Mouse (Mus musculus): ENCODE data around the gene Hmcn2. TPM values are rescaled to one million over a fixed set of nuclear protein-coding genes. Genes with fewer than 3 reads are reported as not detected.

Hmcn2 gene
- polyA plus RNA-seq (2015; fragmentation: Nextera tagmentation; extraction: Ambion mirVana) = 0.58 and 1.2 TPM in 2 replicates

GRCm38 (mm10) chr2:31314007-31314465 is at the start of gene Hmcn2:
Gene Hmcn2, plus strand, starts transcription at chr2:31314415.
- Histone ChIP-seq H3K4me3 (0 out of 2 replicates have a peak within 1 kb of the TSS, but pooled peaks have one; percentile 3), H3K4me1 (no peaks in the 10 kb centered on the region), H3K4me2 (0 out of 2 replicates have a peak within 1 kb of the TSS, but pooled peaks have one; percentile 13), H3K27me3 (peaks cover 97% of the 10 kb centered on the region), H3K9ac (no peak within 1 kb of the TSS), H3K27ac (no peak within 1 kb of the TSS), H3K9me3 (no peaks in the 10 kb centered on the region), H3K36me3 (no peaks in the 10 kb centered on the region)
- 2% methylated on average over 28 of the region's 33 CpGs for WGBS
- ATAC-seq (ENCODE audit: borderline replicate concordance, extremely low read depth, low FRiP score, low TSS enrichment) = no peak

GRCm38 (mm10) chr2:31267447-31267846 is 46.8 kb upstream of the Hmcn2 start:
- H3K4me3 ChIP-seq = no peak overlapping the region
- ATAC-seq (ENCODE audit: borderline replicate concordance, extremely low read depth, low FRiP score, low TSS enrichment) = no peak
- no peak overlapping the region for H3K27ac ChIP-seq
- no peaks in the 10 kb centered on the region for H3K9me3 ChIP-seq
- no peak overlapping the region for H3K4me2 ChIP-seq
- no peaks in the 10 kb centered on the region for H3K27me3 ChIP-seq
- WGBS = 57% methylated on average over 6 of the region's 6 CpGs
- H3K4me1 ChIP-seq = peaks cover 28% of the 10 kb centered on the region
- H3K36me3 ChIP-seq = no peaks in the 10 kb centered on the region
- H3K9ac ChIP-seq = no peak overlapping the region

- Histone ChIP-seq H3K36me3 (no peaks in the 10 kb centered on the region), H3K27ac (no peak overlapping the region), H3K9ac (no peak overlapping the region), H3K4me2 (no peak overlapping the region), H3K27me3 (no peaks in the 10 kb centered on the region), H3K4me1 (peaks cover 16% of the 10 kb centered on the region), H3K4me3 (no peak overlapping the region), H3K9me3 (no peaks in the 10 kb centered on the region)
- no peak for ATAC-seq (ENCODE audit: borderline replicate concordance, extremely low read depth, low FRiP score, low TSS enrichment)
- WGBS = 47% methylated on average over 5 of the region's 5 CpGs
Observed at GRCm38 (mm10) chr2:31268631-31269030, 45.6 kb upstream of the Hmcn2 start.

GRCm38 (mm10) chr2:31269188-31269587 is 45.0 kb upstream of the Hmcn2 start:
- 98% methylated on average over 6 of the region's 6 CpGs for WGBS
- ATAC-seq (ENCODE audit: borderline replicate concordance, extremely low read depth, low FRiP score, low TSS enrichment) = no peak
- Histone ChIP-seq H3K36me3 (no peaks in the 10 kb centered on the region), H3K9ac (no peak overlapping the region), H3K27me3 (no peaks in the 10 kb centered on the region), H3K4me3 (no peak overlapping the region), H3K27ac (no peak overlapping the region), H3K9me3 (no peaks in the 10 kb centered on the region), H3K4me1 (peaks cover 10% of the 10 kb centered on the region), H3K4me2 (no peak overlapping the region)

- no peak for ATAC-seq (ENCODE audit: borderline replicate concordance, extremely low read depth, low FRiP score, low TSS enrichment)
- Histone ChIP-seq H3K9ac (no peak overlapping the region), H3K9me3 (no peaks in the 10 kb centered on the region), H3K4me1 (peaks cover 4% of the 10 kb centered on the region; the same call in 1 of the 2 replicates), H3K4me3 (no peak overlapping the region), H3K27ac (no peak overlapping the region), H3K4me2 (no peak overlapping the region), H3K36me3 (no peaks in the 10 kb centered on the region), H3K27me3 (no peaks in the 10 kb centered on the region)
- 91% methylated on average over 10 of the region's 10 CpGs for WGBS
Observed at GRCm38 (mm10) chr2:31269847-31270246, 44.4 kb upstream of the Hmcn2 start.

GRCm38 (mm10) chr2:31270470-31270869 is 43.7 kb upstream of the Hmcn2 start:
- Histone ChIP-seq H3K27ac (no peak overlapping the region), H3K27me3 (no peaks in the 10 kb centered on the region), H3K4me3 (no peak overlapping the region), H3K4me2 (no peak overlapping the region), H3K9ac (no peak overlapping the region), H3K9me3 (no peaks in the 10 kb centered on the region), H3K36me3 (no peaks in the 10 kb centered on the region), H3K4me1 (no peaks in the 10 kb centered on the region)
- WGBS = 91% methylated on average over 8 of the region's 8 CpGs
- no peak for ATAC-seq (ENCODE audit: borderline replicate concordance, extremely low read depth, low FRiP score, low TSS enrichment)

- WGBS = 83% methylated on average over 1 of the region's 1 CpGs
- no peak overlapping the region for H3K9ac ChIP-seq
- no peak for ATAC-seq (ENCODE audit: borderline replicate concordance, extremely low read depth, low FRiP score, low TSS enrichment)
Observed at GRCm38 (mm10) chr2:31271071-31271470, 43.1 kb upstream of the Hmcn2 start.

GRCm38 (mm10) chr2:31274993-31275392 is 39.2 kb upstream of the Hmcn2 start:
- Histone ChIP-seq H3K4me2 (no peak overlapping the region), H3K27me3 (no peaks in the 10 kb centered on the region), H3K9me3 (no peaks in the 10 kb centered on the region), H3K9ac (no peak overlapping the region), H3K27ac (no peak overlapping the region), H3K36me3 (no peaks in the 10 kb centered on the region), H3K4me1 (no peaks in the 10 kb centered on the region), H3K4me3 (no peak overlapping the region)
- no peak for ATAC-seq (ENCODE audit: borderline replicate concordance, extremely low read depth, low FRiP score, low TSS enrichment)
- WGBS = 90% methylated on average over 6 of the region's 6 CpGs

More at GRCm38 (mm10) chr2:31271071-31271470, 43.1 kb upstream of the Hmcn2 start:
- no peak overlapping the region for H3K4me3 ChIP-seq
- no peak overlapping the region for H3K27ac ChIP-seq
- H3K4me2 ChIP-seq = no peak overlapping the region
- no peaks in the 10 kb centered on the region for H3K27me3 ChIP-seq
- no peaks in the 10 kb centered on the region for H3K9me3 ChIP-seq
- no peaks in the 10 kb centered on the region for H3K36me3 ChIP-seq
- H3K4me1 ChIP-seq = no peaks in the 10 kb centered on the region

- Histone ChIP-seq H3K27me3 (no peaks in the 10 kb centered on the region), H3K9ac (no peak overlapping the region), H3K4me2 (no peak overlapping the region), H3K27ac (no peak overlapping the region), H3K36me3 (no peaks in the 10 kb centered on the region), H3K9me3 (no peaks in the 10 kb centered on the region), H3K4me1 (no peaks in the 10 kb centered on the region), H3K4me3 (no peak overlapping the region)
- ATAC-seq (ENCODE audit: borderline replicate concordance, extremely low read depth, low FRiP score, low TSS enrichment) = no peak
- WGBS = 49% methylated on average over 6 of the region's 6 CpGs
Observed at GRCm38 (mm10) chr2:31277810-31278209, 36.4 kb upstream of the Hmcn2 start.

- H3K4me3 ChIP-seq = no peak overlapping the region
- no peaks in the 10 kb centered on the region for H3K4me1 ChIP-seq
- H3K36me3 ChIP-seq = no peaks in the 10 kb centered on the region
- no peak for ATAC-seq (ENCODE audit: borderline replicate concordance, extremely low read depth, low FRiP score, low TSS enrichment)
- 75% methylated on average over 5 of the region's 5 CpGs for WGBS
- no peak overlapping the region for H3K27ac ChIP-seq
- no peak overlapping the region for H3K9ac ChIP-seq
- no peaks in the 10 kb centered on the region for H3K27me3 ChIP-seq
- H3K9me3 ChIP-seq = no peaks in the 10 kb centered on the region
- no peak overlapping the region for H3K4me2 ChIP-seq
Observed at GRCm38 (mm10) chr2:31278483-31278882, 35.7 kb upstream of the Hmcn2 start.

- H3K9ac ChIP-seq = no peak overlapping the region
- H3K9me3 ChIP-seq = no peaks in the 10 kb centered on the region
- H3K27me3 ChIP-seq = no peaks in the 10 kb centered on the region
- no peaks in the 10 kb centered on the region for H3K36me3 ChIP-seq
- no peaks in the 10 kb centered on the region for H3K4me1 ChIP-seq
- no peak for ATAC-seq (ENCODE audit: borderline replicate concordance, extremely low read depth, low FRiP score, low TSS enrichment)
- H3K4me3 ChIP-seq = no peak overlapping the region
- no peak overlapping the region for H3K27ac ChIP-seq
- 79% methylated on average over 8 of the region's 8 CpGs for WGBS
- H3K4me2 ChIP-seq = no peak overlapping the region
Observed at GRCm38 (mm10) chr2:31281138-31281537, 33.1 kb upstream of the Hmcn2 start.

GRCm38 (mm10) chr2:31282266-31282665 is 31.9 kb upstream of the Hmcn2 start:
- Histone ChIP-seq H3K27me3 (no peaks in the 10 kb centered on the region), H3K9ac (no peak overlapping the region), H3K36me3 (no peaks in the 10 kb centered on the region), H3K27ac (no peak overlapping the region), H3K4me2 (no peak overlapping the region), H3K4me3 (no peak overlapping the region), H3K9me3 (no peaks in the 10 kb centered on the region), H3K4me1 (no peaks in the 10 kb centered on the region)
- WGBS = 52% methylated on average over 7 of the region's 7 CpGs
- ATAC-seq (ENCODE audit: borderline replicate concordance, extremely low read depth, low FRiP score, low TSS enrichment) = no peak

GRCm38 (mm10) chr2:31282880-31283279 is 31.3 kb upstream of the Hmcn2 start:
- no peak overlapping the region for H3K4me2 ChIP-seq
- H3K4me3 ChIP-seq = no peak overlapping the region
- no peaks in the 10 kb centered on the region for H3K9me3 ChIP-seq
- H3K27me3 ChIP-seq = no peaks in the 10 kb centered on the region
- WGBS = 93% methylated on average over 12 of the region's 12 CpGs
- no peak for ATAC-seq (ENCODE audit: borderline replicate concordance, extremely low read depth, low FRiP score, low TSS enrichment)
- no peaks in the 10 kb centered on the region for H3K4me1 ChIP-seq
- no peaks in the 10 kb centered on the region for H3K36me3 ChIP-seq
- H3K9ac ChIP-seq = no peak overlapping the region
- no peak overlapping the region for H3K27ac ChIP-seq
